Mouse (Mus musculus) MEL (cell line): ENCODE data around the gene Syt2.

ENCODE experiments used
- CHD1 ChIP-seq: IDR thresholded peaks from 2 replicates; pipeline ENCODE4 v1.6.1; 2012; ENCODE audit warnings: low read depth, mild to moderate bottlenecking, inconsistent platforms, low read length, improper control_type of control experiment
- CTCF ChIP-seq, 3 experiments: IDR thresholded peaks in 2 of 3; conservative IDR thresholded peaks in 1 of 3; 2 replicates each; pipeline ENCODE4 v1.5.1; 2011 to 2012; ENCODE audit warnings: low read length in 3 of 3, low read depth in 2 of 3, mild to moderate bottlenecking in 2 of 3, improper control_type of control experiment in 1 of 3, inconsistent platforms in 1 of 3, mixed read lengths in 1 of 3, moderate library complexity in 1 of 3; ENCODE audit not compliant: control insufficient read depth in 1 of 3, insufficient read depth in 1 of 3, poor library complexity in 1 of 3, severe bottlenecking in 1 of 3
- MAX ChIP-seq: IDR thresholded peaks from 2 replicates; pipeline ENCODE4 v1.6.1; 2011; ENCODE audit warnings: low read length, improper control_type of control experiment
- POLR2A ChIP-seq, 2 experiments: IDR thresholded peaks; 2 replicates each; pipeline ENCODE4 v1.6.1; 2011 to 2012; ENCODE audit warnings: low read length in 2 of 2, mild to moderate bottlenecking in 2 of 2, control low read depth in 1 of 2, improper control_type of control experiment in 1 of 2, low read depth in 1 of 2, moderate library complexity in 1 of 2; ENCODE audit not compliant: control insufficient read depth in 1 of 2, insufficient read depth in 1 of 2, poor library complexity in 1 of 2
- POLR2AphosphoS2 ChIP-seq: IDR thresholded peaks from 2 replicates; pipeline ENCODE4 v1.6.1; 2011; ENCODE audit warnings: low read length, improper control_type of control experiment

DNA sequence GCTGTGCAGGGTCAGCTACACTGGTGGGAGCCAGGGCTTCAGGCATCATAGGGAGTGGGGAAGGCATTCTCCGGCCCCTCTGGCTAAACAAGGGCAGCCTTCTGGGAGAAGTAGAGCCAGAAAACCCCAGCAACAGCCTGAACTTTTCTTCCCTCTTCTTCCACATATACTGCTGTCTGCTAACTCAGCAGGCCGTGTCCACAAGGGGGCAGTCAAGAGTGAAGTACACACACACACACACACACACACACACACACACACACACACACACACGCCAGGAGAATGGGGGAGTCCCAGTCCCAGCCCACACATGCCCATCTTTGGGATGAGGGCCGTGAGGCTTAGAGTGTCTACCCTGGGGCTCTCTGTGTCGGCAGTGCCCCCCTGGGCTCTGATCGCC, 95.0 kb downstream of the Syt2 start:
- TF ChIP-seq POLR2AphosphoS2: no peak
- TF ChIP-seq MAX: no peak
- peak; percentile 35 to 62 (median 59) for TF ChIP-seq CTCF (IDR thresholded peaks at IDR 0.05 in 2 of 3, conservative IDR thresholded peaks at IDR 0.05 in 1 of 3; ENCODE audit: control insufficient read depth in 1 of 3, insufficient read depth in 1 of 3, low read depth in 2 of 3, low read length in 3 of 3, poor library complexity in 1 of 3, severe bottlenecking in 1 of 3)
- no peak for TF ChIP-seq CHD1
- no peak for TF ChIP-seq POLR2A (IDR thresholded peaks at IDR 0.05; ENCODE audit: control insufficient read depth in 1 of 2, insufficient read depth in 1 of 2, low read depth in 1 of 2, low read length in 2 of 2, poor library complexity in 1 of 2)
